Mouse (Mus musculus): ENCODE results near the gene Matk. TPM values are rescaled to one million over a fixed set of nuclear protein-coding genes. Genes with fewer than 3 reads are reported as not detected.

Matk gene
- total and polyA plus RNA-seq, 3 experiments = 0.48 to 1.5 (median 0.86) TPM

- no peak overlapping the region for H3K4me3 ChIP-seq
- H3K4me1 ChIP-seq (ENCODE audit: control insufficient read depth, insufficient read depth, low read length) = no peaks in the 10 kb centered on the region
- H3K27me3 ChIP-seq (ENCODE audit: control insufficient read depth, insufficient read depth, low read length) = no peaks in the 10 kb centered on the region
- TF ChIP-seq CTCF (IDR thresholded peaks at IDR 0.05) (no peak), POLR2A (IDR thresholded peaks at IDR 0.05; ENCODE audit: insufficient read depth, low read depth, low read length) (no peak), EP300 (IDR thresholded peaks at IDR 0.05; ENCODE audit: insufficient read depth, low read depth, low read length) (no peak)
- no peaks in the 10 kb centered on the region for H3K79me2 ChIP-seq (replicated peaks; ENCODE audit: control insufficient read depth, insufficient read depth, low read length)
- no peak for DNase-seq
- no peaks in the 10 kb centered on the region for H3K36me3 ChIP-seq (ENCODE audit: control insufficient read depth, insufficient read depth, low read length)
- intact Hi-C loops (cut with DNase I) = no loop called here
- H3K9ac ChIP-seq (ENCODE audit: low read depth, low read length) = no peak overlapping the region
- no peak overlapping the region for H3K27ac ChIP-seq
- WGBS = 94% methylated on average over 6 of the region's 6 CpGs
These were observed 7.6 kb upstream of the Matk start for GRCm38 (mm10) chr10:81245166-81245565.

- Histone ChIP-seq H3K27ac (no peak overlapping the region), H3K4me3 (no peak overlapping the region), H3K4me1 (ENCODE audit: control insufficient read depth, insufficient read depth, low read length) (no peaks in the 10 kb centered on the region), H3K79me2 (replicated peaks; ENCODE audit: control insufficient read depth, insufficient read depth, low read length) (no peaks in the 10 kb centered on the region), H3K9ac (ENCODE audit: low read depth, low read length) (no peak overlapping the region), H3K36me3 (ENCODE audit: control insufficient read depth, insufficient read depth, low read length) (no peaks in the 10 kb centered on the region), H3K27me3 (ENCODE audit: control insufficient read depth, insufficient read depth, low read length) (peaks cover 3% of the 10 kb centered on the region; the same call in 1 of the 2 replicates)
- no peak for DNase-seq
- TF ChIP-seq POLR2A (IDR thresholded peaks at IDR 0.05; ENCODE audit: insufficient read depth, low read depth, low read length) (no peak), CTCF (IDR thresholded peaks at IDR 0.05) (no peak), EP300 (IDR thresholded peaks at IDR 0.05; ENCODE audit: insufficient read depth, low read depth, low read length) (no peak)
- intact Hi-C loops (cut with DNase I) = no loop called here
- 92% methylated on average over 2 of the region's 2 CpGs for WGBS
These were observed 4.9 kb upstream of the Matk start for GRCm38 (mm10) chr10:81247804-81248203.

DNA sequence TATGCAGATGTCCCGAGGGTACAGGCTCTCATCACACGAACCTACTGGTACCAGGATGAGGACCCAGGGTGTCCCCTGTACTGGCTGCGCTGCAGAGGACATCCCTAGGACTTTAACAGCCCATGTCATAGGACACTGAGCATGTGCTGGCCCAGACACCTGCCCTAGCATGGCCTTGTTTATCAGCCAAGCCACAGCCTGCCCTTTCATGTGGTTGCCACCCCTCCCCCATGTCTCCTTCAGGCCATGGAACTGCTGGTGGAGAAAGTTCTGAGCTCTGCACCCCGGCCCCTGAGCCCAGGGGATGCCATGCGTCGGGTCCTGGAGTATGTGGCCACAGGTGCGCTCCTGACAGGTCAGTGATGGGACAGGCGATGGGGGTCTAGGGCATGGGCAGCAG lies 3.3 kb upstream of the Matk start:
- TF ChIP-seq CTCF (IDR thresholded peaks at IDR 0.05) = no peak
- TF ChIP-seq EP300 (IDR thresholded peaks at IDR 0.05; ENCODE audit: insufficient read depth, low read depth, low read length) = no peak
- no peak for TF ChIP-seq POLR2A (IDR thresholded peaks at IDR 0.05; ENCODE audit: insufficient read depth, low read depth, low read length)
- H3K4me3 ChIP-seq = no peak overlapping the region
- intact Hi-C loops (cut with DNase I) = no loop called here
- H3K36me3 ChIP-seq (ENCODE audit: control insufficient read depth, insufficient read depth, low read length) = no peaks in the 10 kb centered on the region
- no peak overlapping the region for H3K9ac ChIP-seq (ENCODE audit: low read depth, low read length)
- no peak for DNase-seq
- no peaks in the 10 kb centered on the region for H3K4me1 ChIP-seq (ENCODE audit: control insufficient read depth, insufficient read depth, low read length)
- WGBS = 85% methylated on average over 8 of the region's 8 CpGs
- no peaks in the 10 kb centered on the region for H3K79me2 ChIP-seq (replicated peaks; ENCODE audit: control insufficient read depth, insufficient read depth, low read length)
- H3K27me3 ChIP-seq (ENCODE audit: control insufficient read depth, insufficient read depth, low read length) = peaks cover 4% of the 10 kb centered on the region; the same call in 1 of the 2 replicates
- no peak overlapping the region for H3K27ac ChIP-seq

GRCm38 (mm10) chr10:81254886-81255285 lies 2.2 kb downstream of the Matk start:
- Histone ChIP-seq H3K27ac (no peak overlapping the region), H3K27me3 (ENCODE audit: control insufficient read depth, insufficient read depth, low read length) (peaks cover 15% of the 10 kb centered on the region; the same call in 1 of the 2 replicates), H3K4me1 (ENCODE audit: control insufficient read depth, insufficient read depth, low read length) (no peaks in the 10 kb centered on the region), H3K9ac (ENCODE audit: low read depth, low read length) (no peak overlapping the region), H3K4me3 (no peak overlapping the region), H3K79me2 (replicated peaks; ENCODE audit: control insufficient read depth, insufficient read depth, low read length) (no peaks in the 10 kb centered on the region), H3K36me3 (ENCODE audit: control insufficient read depth, insufficient read depth, low read length) (no peaks in the 10 kb centered on the region)
- no peak for DNase-seq
- intact Hi-C loops (cut with DNase I) = no loop called here
- TF ChIP-seq EP300 (IDR thresholded peaks at IDR 0.05; ENCODE audit: insufficient read depth, low read depth, low read length) (no peak), POLR2A (IDR thresholded peaks at IDR 0.05; ENCODE audit: insufficient read depth, low read depth, low read length) (no peak), CTCF (IDR thresholded peaks at IDR 0.05) (no peak)
- 61% methylated on average over 1 of the region's 1 CpGs for WGBS

DNA sequence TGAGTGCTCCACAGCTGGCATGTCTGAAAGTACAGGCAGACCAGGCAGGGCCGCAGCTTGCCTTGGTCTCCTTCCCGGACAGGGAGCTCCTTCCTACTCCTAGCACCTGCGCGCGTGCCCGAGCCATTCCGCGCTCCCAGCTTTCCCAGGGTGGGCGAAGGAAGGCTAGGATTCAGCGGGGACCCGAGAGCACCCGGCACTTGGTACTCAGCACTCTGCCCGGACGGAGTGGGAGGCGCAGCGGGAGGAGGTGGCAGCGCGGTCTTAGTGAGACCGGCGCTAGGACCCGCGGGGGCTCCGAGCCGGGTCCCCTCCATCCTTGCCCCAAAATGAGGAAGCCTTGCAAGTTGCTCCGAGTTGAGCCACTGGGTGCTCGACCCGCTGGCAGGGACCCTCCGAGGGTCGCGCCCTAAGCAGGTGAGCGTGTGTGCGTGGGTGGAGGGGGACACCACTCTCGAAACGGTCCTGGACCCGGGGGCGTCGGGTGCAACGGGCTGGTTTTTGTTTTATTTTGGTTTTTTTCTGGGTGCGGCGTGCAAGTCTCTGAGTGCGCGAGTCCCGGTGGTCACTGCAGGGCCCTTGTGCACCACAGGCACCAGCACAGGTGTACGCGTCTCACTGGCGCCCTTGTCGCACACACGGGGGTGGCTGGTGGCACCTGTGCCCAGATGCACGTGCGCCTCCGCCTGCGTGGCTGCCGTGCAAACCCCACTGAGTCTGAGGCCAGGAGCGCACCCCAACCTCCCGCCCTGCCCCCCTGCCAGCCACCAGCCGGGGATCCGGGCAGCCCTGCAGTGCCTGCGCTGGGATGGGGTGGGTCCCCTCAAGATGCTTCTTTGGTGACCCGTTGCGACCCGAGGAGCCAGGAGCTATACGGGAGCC lies 4.7 kb downstream of the Matk start:
- WGBS = 5% methylated on average over 62 of the region's 62 CpGs
- intact Hi-C loops (cut with DNase I) = no loop called here
- no peak for DNase-seq
- peak overlapping the region; percentile 22 for H3K4me3 ChIP-seq
- no peaks in the 10 kb centered on the region for H3K36me3 ChIP-seq (ENCODE audit: control insufficient read depth, insufficient read depth, low read length)
- H3K79me2 ChIP-seq (replicated peaks; ENCODE audit: control insufficient read depth, insufficient read depth, low read length) = no peaks in the 10 kb centered on the region
- TF ChIP-seq CTCF (IDR thresholded peaks at IDR 0.05) = no peak
- no peak for TF ChIP-seq EP300 (IDR thresholded peaks at IDR 0.05; ENCODE audit: insufficient read depth, low read depth, low read length)
- TF ChIP-seq POLR2A (IDR thresholded peaks at IDR 0.05; ENCODE audit: insufficient read depth, low read depth, low read length) = no peak
- H3K27ac ChIP-seq = no peak overlapping the region
- no peak overlapping the region for H3K9ac ChIP-seq (ENCODE audit: low read depth, low read length)
- no peaks in the 10 kb centered on the region for H3K4me1 ChIP-seq (ENCODE audit: control insufficient read depth, insufficient read depth, low read length)
- H3K27me3 ChIP-seq (ENCODE audit: control insufficient read depth, insufficient read depth, low read length) = peaks cover 15% of the 10 kb centered on the region; the same call in 1 of the 2 replicates

DNA sequence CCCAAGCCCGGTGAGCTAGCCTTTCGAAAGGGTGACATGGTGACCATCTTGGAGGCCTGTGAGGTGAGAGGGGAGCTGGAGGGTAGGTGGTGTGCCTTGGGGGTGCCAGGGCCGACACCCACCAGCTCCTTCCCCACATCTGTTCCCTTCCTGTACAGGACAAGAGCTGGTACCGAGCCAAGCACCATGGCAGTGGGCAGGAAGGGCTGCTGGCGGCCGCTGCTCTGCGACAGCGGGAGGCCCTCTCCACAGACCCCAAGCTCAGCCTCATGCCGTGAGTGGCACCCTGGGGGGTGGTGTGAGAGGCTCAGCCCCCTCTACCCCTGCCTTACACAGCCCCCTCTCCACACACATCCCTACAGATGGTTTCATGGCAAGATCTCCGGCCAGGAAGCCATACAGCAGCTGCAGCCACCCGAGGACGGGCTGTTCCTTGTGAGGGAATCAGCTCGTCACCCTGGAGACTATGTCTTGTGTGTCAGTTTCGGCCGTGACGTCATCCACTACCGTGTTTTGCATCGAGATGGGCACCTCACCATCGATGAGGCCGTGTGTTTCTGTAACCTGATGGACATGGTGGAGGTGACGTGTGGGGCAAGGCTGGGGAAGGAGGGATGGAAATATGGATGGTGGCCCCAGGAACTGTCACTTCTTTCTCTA lies 6.6 kb downstream of the Matk start:
- no peak for DNase-seq
- H3K9ac ChIP-seq (ENCODE audit: low read depth, low read length) = no peak overlapping the region
- no peaks in the 10 kb centered on the region for H3K4me1 ChIP-seq (ENCODE audit: control insufficient read depth, insufficient read depth, low read length)
- 33% methylated on average over 21 of the region's 21 CpGs for WGBS
- no peaks in the 10 kb centered on the region for H3K79me2 ChIP-seq (replicated peaks; ENCODE audit: control insufficient read depth, insufficient read depth, low read length)
- peaks cover 11% of the 10 kb centered on the region; the same call in 1 of the 2 replicates for H3K27me3 ChIP-seq (ENCODE audit: control insufficient read depth, insufficient read depth, low read length)
- no peak overlapping the region for H3K27ac ChIP-seq
- intact Hi-C loops (cut with DNase I) = no loop called here
- TF ChIP-seq POLR2A (IDR thresholded peaks at IDR 0.05; ENCODE audit: insufficient read depth, low read depth, low read length) = no peak
- TF ChIP-seq EP300 (IDR thresholded peaks at IDR 0.05; ENCODE audit: insufficient read depth, low read depth, low read length) = no peak
- H3K36me3 ChIP-seq (ENCODE audit: control insufficient read depth, insufficient read depth, low read length) = no peaks in the 10 kb centered on the region
- no peak overlapping the region for H3K4me3 ChIP-seq
